Mouse (Mus musculus) brain, embryonic 14.5 days (tissue): ENCODE data around the gene Csnk2a2. TPM values are rescaled to one million over a fixed set of nuclear protein-coding genes. Genes with fewer than 3 reads are reported as not detected.

Experiments
- DNase-seq: peaks from one replicate; pipeline ENCODE4 v3.0.0-alpha.2; 2011; ENCODE audit warnings: low read depth
- CTCF ChIP-seq: fragments of 200-500 bp; IDR thresholded peaks from 2 replicates; pipeline ENCODE4 v1.5.1; 2012; ENCODE audit warnings: inconsistent platforms, mild to moderate bottlenecking, moderate library complexity, borderline replicate concordance; ENCODE audit not compliant: insufficient read depth, insufficient read length; ENCODE audit errors: extremely low read depth
- POLR2A ChIP-seq: fragments of 200-500 bp; IDR thresholded peaks from 2 replicates; pipeline ENCODE4 v1.6.1; 2012; ENCODE audit warnings: mild to moderate bottlenecking, inconsistent platforms, borderline replicate concordance; ENCODE audit not compliant: poor library complexity, insufficient read depth, insufficient read length, severe bottlenecking; ENCODE audit errors: extremely low read depth
- polyA plus RNA-seq: library from polyadenylated mRNA; depleted of rRNA; stranded (reverse); fragments of >200 nt; gene quantifications from 2 replicates; pipeline ENCODE4 v1.2.3, GENCODE M21; 2012; rRNA removed

The Csnk2a2 gene
- polyA plus RNA-seq, 1 experiment: 51.8 TPM

GRCm38 (mm10) chr8:95401091-95401490 lies 88.7 kb downstream of the Csnk2a2 start:
- DNase-seq: no peak

DNA sequence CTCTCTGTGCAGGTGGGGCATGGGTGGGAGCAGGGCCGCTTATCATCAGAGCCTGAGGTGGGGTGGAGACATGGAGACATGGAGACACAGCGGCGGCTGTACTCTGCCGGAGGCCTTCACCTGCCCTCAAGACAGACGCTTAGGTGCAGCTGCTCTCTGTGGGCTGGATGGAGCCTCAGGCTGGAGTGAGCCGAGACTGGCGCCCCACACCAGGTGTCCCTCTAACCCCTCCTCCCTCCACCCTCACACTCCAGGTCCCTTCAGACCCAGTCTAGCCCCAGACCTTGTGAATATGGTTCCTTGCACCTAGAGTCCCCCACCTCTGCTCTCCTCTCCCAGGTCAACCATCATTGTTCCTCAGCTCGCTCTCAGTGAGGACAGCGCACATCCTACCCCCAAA lies 90.7 kb downstream of the Csnk2a2 start:
- TF ChIP-seq CTCF (no peak), POLR2A (no peak)
- DNase-seq: no peak

More at GRCm38 (mm10) chr8:95401091-95401490, 88.7 kb downstream of the Csnk2a2 start:
- TF ChIP-seq CTCF (no peak), POLR2A (no peak)

DNA sequence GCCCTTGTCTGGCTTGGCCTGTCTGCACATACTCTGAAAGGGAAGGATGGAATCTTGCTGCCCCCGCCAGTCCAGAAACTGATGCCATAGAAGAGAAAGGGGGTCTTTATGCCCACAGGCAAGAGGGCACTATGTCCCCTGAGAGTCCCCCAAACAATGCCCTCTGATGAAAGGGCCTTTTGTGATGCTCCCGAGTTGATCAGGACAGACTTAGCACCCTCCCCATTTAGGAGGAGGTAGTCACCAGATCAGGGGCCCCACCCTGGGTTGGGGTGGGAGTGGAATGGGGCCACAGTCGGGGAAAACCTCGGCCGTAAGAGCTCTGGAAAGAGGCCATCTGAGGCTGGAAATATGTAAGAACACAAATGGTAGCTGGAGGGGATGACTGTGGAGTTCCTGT lies 92.6 kb downstream of the Csnk2a2 start:
- TF ChIP-seq CTCF (no peak), POLR2A (no peak)
- DNase-seq: peak; percentile 20

DNA sequence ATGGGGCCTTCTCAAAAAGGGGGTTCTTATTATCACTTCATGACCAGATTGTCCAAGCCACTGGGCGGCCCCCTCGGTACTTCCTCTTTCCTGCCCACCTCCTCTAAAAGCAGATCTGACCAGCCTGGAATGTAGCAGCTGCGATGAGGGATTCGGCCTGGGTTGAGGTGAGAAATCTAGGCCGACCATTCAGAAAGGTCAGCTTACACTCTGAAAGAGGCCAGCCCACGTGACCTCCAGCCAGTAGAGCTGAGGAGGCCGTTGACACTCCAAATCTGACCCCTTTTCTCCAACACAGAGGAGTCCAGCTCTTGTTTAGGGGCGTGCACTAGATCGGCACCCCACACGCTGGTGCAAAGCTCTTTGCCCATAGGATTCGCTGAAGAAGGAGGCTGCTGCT lies 93.1 kb downstream of the Csnk2a2 start:
- TF ChIP-seq POLR2A (no peak), CTCF (no peak)
- DNase-seq: no peak

Other genes starting within 250 kb of the Csnk2a2 start
- gene Cngb1, start 183.5 kb downstream of the Csnk2a2 start, polyA plus RNA-seq: 0.35 and 0.53 TPM in 2 replicates
- 0.83 and 1.7 TPM in 2 replicates for gene Tepp, start 179.5 kb downstream of the Csnk2a2 start, polyA plus RNA-seq
- gene Zfp319, start 158.1 kb downstream of the Csnk2a2 start, polyA plus RNA-seq: 25.9 and 33.4 TPM in 2 replicates
- 39.3 and 54.8 TPM in 2 replicates for gene Usb1, start 157.8 kb downstream of the Csnk2a2 start, polyA plus RNA-seq
- 20.7 and 34.4 TPM in 2 replicates for gene Mmp15, start 137.8 kb downstream of the Csnk2a2 start, polyA plus RNA-seq
- gene Cfap20, start 55.2 kb downstream of the Csnk2a2 start, polyA plus RNA-seq: 100 and 150 TPM in 2 replicates
- 0.82 and 1.4 TPM in 2 replicates for gene Ccdc113, start 44.0 kb upstream of the Csnk2a2 start, polyA plus RNA-seq
- not detected in 2 replicates for gene Prss54, start 86.3 kb upstream of the Csnk2a2 start, polyA plus RNA-seq
- 4.6 and 6.2 TPM in 2 replicates for gene Gins3, start 143.4 kb upstream of the Csnk2a2 start, polyA plus RNA-seq
- 348 and 357 TPM in 2 replicates for gene Ndrg4, start 186.9 kb upstream of the Csnk2a2 start, polyA plus RNA-seq
- gene Setd6, start 225.8 kb upstream of the Csnk2a2 start, polyA plus RNA-seq: 24.9 and 25.0 TPM in 2 replicates